Mouse (Mus musculus) kidney, adult 2 months (tissue): Measurements from ENCODE around the gene Fam57b.

Experiments
- CTCF ChIP-seq: fragments of 200-500 bp; conservative IDR thresholded peaks from 2 replicates; pipeline ENCODE4 v1.5.1; 2011; ENCODE audit warnings: low read depth, mild to moderate bottlenecking, control low read depth, low read length, moderate library complexity, mixed read lengths; ENCODE audit not compliant: insufficient read depth, insufficient read length
- POLR2A ChIP-seq: fragments of 200-500 bp; IDR thresholded peaks from one replicate; pipeline ENCODE4 v1.6.1; 2011; ENCODE audit warnings: low read depth, low read length, control low read depth

DNA sequence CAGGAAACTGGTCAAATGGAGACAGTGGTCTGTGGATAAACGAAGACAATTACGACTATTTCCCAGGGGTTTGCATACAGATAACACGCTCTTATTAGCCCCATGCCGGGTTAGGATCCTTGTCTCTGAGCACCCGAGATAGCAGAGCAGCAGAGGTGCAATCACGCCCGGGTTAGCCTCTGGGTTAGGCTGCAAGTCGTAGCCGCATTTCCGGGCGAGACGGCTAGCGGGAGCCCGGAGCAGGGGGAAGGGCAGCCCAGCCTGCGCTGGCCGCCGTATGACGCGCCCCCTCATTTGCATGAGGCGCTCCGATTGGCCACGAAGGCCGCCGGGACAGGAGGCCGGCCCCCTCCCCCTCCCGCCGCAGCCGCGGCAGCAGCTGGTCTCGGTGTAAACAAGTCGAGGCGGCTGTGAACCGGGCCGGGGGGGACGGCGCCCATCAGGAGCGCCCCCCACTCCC is 20.8 kb upstream of the Fam57b start, which contains the start of gene Ypel3:
- TF ChIP-seq POLR2A, result peak; percentile 56
- TF ChIP-seq CTCF, result no peak
